Mouse (Mus musculus): ENCODE measurements around the gene Rflna.

Rflna gene

DNA sequence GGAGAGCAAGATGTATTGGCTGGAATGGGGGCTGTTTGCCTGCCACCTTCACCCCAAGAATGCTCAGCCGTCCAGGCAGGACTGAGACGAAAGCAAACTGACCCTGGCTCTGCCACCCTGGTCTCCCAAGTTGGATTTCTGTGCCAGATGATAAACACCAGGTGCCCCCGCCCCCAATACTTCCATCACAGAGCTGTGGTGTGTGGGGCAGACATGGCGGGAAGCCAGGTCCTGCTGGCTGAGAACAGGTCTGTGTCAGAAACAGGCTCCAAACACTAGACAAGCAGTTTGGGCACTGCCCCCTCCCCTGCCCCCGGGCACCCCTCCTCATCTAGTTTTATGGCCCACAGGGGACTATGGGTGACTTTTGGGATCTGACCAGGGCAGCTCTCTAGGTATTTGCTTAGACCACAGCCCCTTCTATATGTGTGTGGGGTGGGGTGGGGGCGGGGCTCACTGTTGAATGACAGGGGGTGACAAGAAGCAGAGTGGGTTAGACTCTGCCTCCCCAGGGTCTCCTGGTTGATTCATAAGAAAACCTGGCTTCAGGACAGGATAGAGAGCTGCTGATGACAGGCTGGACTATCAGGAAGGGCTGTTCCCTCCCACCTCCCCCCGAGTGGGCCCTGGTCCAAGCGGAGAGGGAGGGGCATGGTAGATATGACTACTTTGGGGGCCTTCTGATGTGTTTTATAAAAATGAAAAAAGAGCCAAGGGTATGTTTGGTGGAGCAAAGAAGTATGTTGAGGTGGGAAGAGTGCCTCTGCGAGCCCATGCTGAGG is 3.0 kb downstream of the Rflna start:
- in situ Hi-C loops (cut with MboI, MseI) = loop anchor here (25.0 kb wide), 1 partner anchor 369 kb away; the partner anchor contains the start of gene Atp6v0a2

DNA sequence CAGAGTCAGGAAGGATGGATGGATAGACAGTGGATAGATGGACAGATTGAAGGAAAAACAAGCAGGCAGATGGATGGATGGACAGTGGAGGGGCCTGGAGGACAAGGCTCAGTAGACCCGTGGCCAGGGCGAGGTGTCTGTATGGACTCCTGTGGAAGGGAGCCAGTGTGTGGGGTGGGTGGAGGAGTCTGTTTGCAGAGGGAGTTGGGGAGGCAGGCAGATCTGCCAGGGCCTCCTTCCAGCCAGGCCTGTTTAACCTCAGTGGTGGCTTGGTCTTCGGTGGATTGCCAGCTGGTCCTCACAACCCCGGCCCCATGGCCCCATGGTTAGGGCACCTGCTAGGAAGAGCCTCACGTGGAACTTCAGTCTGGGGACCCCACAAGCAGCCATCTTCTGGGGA is 3.9 kb downstream of the Rflna start:
- in situ Hi-C loops (cut with MboI, MseI) = loop anchor here (25.0 kb wide), 1 partner anchor 370 kb away; the partner anchor contains the start of gene Atp6v0a2

DNA sequence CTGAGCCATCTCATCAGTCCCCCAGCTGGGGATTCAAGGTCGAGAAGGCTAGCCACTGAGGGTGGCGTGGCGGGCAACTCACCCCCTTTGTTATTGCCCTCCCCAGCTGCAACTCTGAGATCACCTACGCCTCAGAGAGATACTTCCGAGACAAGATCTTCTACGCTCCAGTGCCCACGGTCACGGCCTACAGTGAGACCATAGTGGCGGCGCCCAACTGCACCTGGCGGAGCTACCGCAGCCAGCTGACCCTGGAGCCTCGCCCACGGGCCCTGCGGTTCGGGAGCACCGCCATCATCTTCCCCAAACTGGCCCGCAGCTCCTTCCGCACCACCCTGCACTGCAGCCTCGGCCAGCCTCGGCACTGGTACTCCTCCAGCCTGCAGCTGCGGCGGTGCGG is 8.1 kb downstream of the Rflna start:
- in situ Hi-C loops (cut with MboI, MseI) = loop anchor here (5.0 to 25.0 kb wide), 3 partner anchors 59 to 374 kb away; partner anchors contain the start of gene Atp6v0a2

DNA sequence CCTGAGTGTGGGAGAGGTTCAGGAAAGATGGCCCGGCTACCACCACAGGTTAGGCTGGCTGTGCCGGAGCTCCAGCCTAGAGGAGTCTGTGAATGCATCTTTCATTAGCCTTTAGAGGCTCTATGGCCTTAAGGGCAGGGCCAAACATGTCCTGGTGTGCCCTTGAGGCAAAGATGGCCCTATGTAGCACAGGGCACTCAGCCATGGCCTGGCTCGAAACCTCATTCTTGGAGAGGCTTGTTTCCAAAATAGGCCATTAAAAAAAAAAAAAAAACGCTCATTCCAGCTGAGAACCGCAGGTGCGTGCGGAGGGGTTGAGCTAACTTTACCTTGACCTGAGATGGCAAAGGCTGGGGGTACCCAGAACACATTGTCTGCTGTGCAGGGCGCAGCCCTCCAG is 8.6 kb downstream of the Rflna start:
- in situ Hi-C loops (cut with MboI, MseI) = loop anchor here (5.0 to 25.0 kb wide), 3 partner anchors 59 to 374 kb away; partner anchors contain the start of gene Atp6v0a2

DNA sequence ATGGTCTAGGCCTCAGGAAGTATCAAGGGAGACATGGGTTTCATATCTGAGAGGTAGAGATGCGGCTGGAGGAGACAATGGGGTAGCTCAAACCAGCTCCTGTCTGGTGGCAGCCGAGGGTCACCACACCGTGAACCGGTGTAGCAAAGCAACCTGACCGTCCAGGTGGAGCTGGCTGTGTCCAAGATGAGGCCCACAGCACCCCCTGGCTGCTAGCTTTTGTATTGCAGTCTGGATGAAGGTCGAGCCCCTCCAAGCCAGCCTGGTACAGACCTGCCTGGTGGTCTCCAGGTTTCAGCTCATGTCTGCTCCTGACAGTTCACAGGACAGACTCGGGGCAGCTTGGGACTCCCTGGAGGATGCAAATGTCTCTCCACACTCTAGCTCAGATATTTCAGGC is 11.5 kb downstream of the Rflna start:
- in situ Hi-C loops (cut with MboI, MseI) = loop anchor here (5.0 to 25.0 kb wide), 3 partner anchors 62 to 377 kb away; partner anchors contain the start of gene Atp6v0a2

DNA sequence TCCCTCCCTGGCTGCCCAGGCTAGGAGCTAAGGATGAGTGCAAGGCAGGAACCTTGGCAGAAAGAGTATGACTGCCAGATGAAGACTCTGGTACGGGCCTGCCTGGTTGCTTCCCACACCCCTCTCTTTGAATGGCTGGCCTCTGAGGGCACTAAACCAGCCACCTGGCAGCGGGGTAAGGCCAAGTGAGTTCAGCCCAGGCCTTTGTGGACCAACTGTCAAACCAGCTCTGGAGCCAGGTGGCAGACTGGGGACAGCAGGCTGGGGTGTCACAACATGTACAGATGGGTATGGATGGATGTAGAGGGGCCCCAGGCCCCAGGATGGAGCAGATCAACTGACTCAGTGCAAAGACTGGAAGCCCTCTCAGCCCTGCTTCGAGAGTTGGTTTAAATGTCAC is 12.0 kb downstream of the Rflna start:
- in situ Hi-C loops (cut with MboI, MseI) = loop anchor here (25.0 kb wide), 1 partner anchor 378 kb away; the partner anchor contains the start of gene Atp6v0a2

DNA sequence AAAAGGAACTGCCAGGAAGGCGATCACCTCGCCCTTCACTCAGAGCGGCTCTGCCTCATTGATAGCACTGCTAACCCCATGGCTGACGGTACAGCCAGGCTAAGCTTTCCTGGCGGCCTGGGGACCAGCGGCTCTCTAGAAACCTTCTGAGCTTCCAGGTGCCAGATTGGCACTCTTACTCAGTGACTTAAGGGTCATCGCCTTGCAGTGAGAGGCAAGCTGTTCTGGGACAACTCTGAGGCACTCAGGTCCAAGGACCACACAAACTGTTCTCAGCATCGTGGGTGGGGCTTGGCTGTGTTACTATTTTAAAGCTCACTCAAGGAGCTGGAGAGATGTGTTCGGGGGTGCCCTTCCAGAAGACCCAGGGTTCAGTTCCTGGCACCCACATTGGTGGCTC is 12.6 kb downstream of the Rflna start:
- in situ Hi-C loops (cut with MboI, MseI) = loop anchor here (25.0 kb wide), 1 partner anchor 378 kb away; the partner anchor contains the start of gene Atp6v0a2

DNA sequence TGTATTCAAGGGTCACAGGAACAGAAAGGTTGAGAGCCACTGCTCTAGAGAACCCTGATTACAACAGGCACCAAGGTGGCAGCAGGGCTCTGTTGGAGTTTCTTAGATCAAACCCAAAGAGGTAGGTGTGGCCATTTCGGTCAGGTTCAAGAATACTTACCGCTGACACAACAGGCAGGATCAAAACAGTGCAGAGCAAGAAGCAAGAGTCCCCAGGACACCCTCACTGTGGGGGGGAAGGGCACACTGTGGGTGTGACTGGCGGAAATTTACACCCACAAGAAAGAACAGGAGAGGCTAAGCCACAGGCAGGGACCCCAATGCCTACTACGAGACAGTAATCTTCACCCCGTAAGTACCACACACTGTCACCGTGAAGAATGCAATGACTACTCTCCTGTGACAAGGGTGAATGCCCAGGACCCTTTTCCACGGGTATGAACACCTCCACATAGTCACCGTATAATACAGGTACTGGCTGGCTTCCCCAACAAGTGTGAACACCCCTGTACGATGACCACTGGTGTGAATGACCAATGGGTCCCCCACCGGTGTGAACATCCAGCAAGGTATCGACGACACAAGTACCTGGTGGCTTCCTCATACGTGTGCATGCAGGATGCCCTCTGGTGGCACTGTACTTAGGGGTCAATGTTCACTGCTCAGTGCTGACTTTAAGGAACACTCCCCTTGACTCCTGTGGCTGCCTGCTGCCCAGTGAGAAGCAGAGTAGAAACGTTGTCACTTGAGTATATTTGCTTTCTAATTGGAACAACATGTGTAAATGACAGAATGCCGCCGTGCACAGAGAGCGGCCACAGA is 13.6 kb downstream of the Rflna start:
- in situ Hi-C loops (cut with MboI, MseI) = loop anchor here (25.0 kb wide), 1 partner anchor 379 kb away; the partner anchor contains the start of gene Atp6v0a2

DNA sequence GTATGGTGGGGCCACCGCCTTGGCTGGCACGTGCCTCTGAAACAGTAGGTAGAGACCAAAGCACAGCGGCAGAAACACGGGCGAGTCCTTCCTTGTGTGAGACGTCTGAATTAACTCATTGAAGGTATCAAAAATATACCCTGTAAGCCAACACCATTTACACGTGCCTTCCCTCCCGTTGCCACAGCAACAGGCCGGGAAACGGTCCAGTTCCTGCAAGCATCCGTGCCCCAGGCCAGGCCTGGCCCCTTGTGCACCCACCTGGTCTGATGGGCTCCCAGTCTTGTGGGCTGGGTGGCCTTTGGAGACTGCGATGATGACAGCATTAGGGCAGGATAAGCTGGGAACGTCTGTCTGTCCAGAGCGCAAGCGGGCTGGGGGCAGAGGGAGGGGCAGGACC is 14.3 kb downstream of the Rflna start:
- in situ Hi-C loops (cut with MboI, MseI) = loop anchor here (25.0 kb wide), 1 partner anchor 380 kb away; the partner anchor contains the start of gene Atp6v0a2

DNA sequence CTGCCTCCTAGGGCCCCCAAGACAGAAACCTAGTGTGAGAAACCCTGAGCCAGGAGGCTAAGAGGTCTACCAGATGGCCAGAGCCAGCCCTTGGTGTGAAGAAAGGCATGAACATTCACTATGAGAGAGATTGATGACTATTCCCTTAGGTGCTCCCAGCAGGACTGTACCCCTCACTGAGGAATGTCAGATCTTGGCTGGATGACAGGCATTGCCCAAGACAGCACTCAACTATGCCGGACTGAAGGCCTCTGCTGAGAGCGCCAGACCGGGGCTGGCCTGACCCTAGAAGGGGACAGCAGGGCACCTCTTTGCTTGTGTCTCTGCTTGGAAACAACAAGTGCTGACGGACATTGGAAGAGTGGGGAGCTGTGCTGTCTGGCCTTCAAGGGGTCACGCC is 16.1 kb downstream of the Rflna start:
- in situ Hi-C loops (cut with MboI, MseI) = loop anchor here (25.0 kb wide), 1 partner anchor 382 kb away; the partner anchor contains the start of gene Atp6v0a2

DNA sequence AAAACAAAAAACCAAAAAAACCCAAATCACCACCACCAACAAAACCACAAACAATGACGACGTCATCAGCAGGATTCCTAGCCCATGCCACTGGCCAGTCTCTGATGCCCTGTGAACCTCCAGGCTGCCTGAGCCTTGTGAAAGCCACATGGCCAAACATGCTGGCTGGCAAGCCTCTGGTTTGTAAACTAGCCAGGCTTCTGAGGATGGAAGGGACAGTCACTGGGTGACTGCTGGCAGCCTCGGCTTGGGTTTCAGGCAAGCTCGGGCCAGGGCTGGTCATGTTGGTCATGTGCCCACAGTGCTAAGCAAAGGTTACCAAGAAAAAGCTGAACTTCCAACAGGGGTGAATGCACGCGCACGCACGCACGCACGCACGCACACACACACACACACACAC is 18.3 kb downstream of the Rflna start:
- in situ Hi-C loops (cut with MboI, MseI) = loop anchor here (25.0 kb wide), 1 partner anchor 384 kb away; the partner anchor contains the start of gene Atp6v0a2

DNA sequence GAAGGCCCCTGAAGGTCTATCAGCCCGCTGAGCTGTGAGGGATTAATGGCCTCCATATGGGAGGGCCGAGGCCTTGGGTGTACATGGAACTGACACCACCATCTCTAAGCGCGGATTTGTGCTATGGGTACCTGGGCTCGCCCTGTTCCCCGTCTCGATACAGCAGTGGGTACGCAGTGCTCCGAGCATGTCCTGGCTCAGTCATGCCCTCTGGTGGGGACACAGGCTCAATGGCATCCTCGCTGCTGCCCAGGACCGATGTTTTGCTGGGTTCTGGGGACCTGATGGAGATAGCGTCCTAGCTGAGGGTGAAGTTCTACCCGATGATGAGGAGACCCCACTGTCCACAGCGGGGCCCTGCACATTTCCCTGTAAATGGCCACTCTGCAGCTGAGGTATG is 21.0 kb downstream of the Rflna start:
- in situ Hi-C loops (cut with MboI, MseI) = loop anchor here (25.0 kb wide), 1 partner anchor 387 kb away; the partner anchor contains the start of gene Atp6v0a2

DNA sequence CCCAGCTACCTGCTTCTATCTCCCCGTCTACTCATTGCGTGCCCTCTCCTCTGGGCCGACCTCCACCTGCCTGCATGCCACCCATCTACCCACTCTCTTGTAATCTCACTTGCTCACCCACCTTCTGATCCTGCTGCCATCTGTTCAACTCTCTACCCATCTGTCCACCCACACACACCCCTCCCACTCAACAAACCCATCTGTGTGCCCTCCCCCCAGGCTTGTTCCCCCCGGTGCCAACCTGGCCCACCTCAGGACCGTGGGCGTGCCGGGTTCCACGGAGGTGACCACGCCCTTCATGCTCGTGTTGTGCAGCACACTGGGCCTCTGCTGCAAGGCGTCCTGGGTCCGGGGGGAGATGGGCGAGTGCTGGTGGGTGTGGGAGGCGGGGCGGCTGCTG is 25.4 kb downstream of the Rflna start:
- in situ Hi-C loops (cut with MboI, MseI) = no loop called here

DNA sequence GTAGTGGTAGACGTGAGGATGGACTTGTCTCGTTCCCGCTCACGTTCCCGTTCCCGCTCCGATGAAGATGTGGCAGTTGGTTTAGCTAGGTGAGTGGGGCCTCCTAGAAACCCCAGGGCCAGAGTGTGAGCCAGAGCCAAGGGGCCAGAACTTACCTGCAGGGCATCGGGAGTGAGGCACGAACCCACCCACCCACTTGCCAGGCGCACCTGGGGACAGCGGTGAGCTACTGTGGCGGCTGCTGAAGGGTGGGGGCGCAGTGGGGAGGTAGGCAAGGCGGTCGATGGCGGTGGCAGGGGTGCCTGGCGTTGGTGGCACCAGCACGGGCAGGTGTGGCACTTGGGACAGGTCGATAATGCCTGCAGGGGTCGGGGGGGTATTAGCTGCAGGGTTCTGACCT is 25.9 kb downstream of the Rflna start:
- in situ Hi-C loops (cut with MboI, MseI) = no loop called here

DNA sequence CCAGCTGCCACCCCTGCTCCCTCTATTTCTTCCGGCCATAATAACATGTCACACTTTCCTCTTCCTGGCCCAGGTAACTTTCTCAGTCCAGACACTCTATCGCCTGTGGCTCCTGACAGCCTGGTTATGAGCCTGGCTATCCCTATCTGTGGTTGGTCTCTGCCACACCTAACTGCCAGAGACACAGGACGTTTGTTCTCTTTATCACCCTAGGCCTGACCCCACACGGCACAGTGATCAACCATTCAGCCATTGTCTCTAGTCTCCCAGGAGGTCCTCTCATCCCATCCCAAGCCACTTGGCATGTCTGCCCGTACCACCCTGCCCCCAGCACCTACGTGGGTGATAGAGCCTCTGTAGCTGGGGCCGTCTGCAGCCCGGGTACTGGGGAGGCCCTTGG is 33.5 kb downstream of the Rflna start:
- in situ Hi-C loops (cut with MboI, MseI) = no loop called here

DNA sequence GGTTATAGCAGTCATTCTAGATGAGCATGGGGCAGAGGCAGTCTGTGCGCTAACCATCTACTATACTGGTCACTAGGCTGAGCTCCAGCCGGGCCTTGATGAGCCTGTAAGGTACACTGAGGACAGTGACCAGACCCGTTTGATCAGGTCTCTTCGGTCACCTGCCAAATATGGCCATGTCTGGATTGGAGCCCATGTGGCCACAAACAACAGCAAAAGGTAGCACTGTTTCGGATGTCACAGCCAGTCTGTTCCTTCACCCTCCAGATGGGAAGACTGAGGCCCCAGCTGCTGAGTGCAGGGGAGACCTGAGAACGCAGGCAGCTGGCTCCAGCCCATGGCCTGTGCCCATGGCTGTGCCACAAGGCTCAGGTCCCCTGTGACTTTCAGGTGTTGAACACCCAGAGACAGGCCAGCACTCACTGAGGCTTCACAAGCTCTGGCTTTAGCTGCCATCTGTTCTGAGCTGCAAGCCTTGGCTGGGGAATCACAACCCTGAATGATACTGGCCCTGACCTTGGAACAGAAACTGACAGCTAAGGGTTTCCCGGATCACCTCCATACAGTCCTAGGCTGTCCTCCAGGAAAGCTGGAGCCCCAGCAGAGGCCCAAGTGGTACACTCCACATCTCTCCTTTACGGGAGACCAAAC is 36.5 kb downstream of the Rflna start:
- in situ Hi-C loops (cut with MboI, MseI) = no loop called here

DNA sequence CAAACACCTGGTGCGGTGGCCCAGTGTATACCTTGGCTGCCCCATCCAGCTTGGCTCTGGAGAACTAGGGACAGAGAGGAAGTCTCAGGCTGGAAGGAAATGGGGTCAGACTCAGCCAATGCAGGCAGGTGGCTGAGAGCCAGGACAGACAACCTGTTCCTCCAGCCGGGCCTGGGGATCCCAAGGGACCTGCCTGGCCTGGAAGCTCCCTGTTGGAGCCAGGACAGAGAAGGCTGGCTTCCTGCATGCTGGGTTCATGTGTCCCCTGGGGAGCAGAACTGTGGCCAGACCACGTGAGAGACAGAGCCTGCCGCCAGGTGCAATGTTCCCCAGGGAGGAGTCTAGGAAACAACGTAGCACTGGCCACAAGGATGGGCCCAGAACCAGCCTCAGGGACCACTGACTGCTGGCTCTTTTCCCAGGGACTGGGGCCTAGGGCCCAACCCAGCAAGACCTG is 37.1 kb downstream of the Rflna start:
- in situ Hi-C loops (cut with MboI, MseI) = no loop called here

DNA sequence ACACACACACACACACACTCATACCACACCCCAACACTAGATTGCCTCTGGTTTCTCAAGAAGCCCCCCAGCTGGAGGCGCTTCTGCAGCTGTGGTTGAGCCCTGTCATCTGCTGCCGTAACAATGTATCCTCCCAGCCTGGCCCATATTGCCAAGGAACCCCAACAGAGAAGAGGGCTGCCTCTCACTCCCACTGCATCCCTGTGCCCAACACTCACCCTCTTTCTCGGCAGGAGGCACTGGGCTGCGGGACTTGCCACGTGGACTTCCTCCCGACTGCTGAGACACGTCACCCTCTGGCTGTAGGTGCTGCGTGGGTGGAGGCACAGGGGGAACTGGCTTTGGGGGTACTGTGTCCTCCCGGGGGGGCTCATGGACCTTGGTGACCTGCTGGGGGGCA is 38.6 kb downstream of the Rflna start:
- in situ Hi-C loops (cut with MboI, MseI) = no loop called here

DNA sequence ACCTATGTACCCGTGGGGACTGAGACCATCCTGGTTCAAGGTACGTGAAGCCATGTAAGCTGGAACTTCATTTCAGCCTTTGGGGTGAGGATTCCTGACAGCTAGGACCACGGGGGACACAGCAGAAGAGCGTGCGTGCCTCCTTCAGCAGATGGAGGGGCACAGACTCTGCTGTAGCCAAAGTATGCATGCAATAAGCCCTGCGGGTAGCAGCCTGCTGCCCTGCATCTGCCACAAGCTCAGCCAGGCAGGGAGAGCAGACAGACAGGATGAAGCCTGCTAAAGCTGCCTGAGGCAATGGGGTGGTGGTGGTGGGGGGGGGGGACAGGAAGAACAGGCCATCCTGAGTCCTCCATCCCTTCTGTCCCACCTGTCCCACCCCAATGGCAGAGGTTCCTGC is 40.4 kb downstream of the Rflna start:
- in situ Hi-C loops (cut with MboI, MseI) = no loop called here

DNA sequence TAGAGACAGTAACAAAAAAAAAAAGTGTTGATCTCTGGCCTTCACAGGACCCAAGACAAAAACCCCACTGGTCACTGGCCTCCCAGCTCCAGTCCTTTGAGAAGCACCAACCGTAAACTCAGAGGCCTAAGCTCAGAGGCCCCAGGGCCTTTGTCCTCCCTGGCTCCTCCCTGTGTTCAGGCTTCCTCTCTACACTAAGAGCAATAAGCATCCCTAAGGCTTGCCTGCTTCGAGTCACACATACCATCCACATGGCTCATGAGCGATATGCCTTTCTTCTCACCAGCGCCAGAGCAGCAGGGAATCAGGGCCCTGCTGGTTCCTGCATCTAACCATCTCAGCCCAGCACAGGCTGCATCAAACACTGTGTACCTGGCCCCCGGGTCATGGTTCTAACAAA is 42.2 kb downstream of the Rflna start:
- in situ Hi-C loops (cut with MboI, MseI) = no loop called here

DNA sequence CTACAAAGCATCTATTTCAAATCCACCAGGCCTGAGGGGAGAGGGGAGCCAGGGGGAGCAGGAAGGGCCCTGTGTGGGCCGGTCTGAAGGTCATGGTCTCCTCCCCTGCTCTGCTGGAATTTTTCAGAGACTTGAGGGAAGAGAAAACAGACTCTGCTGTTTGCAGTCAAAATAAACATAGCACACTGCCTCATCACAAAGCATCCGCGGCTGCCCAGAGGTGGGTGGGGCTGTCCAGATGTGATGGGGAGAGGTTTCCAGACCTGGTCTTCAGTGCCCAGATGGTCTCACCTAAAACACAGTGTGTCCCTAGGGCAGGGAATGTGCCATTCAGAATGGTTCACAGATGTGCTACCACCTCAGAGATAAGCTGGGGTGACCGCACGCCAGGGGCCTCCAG is 43.4 kb downstream of the Rflna start:
- in situ Hi-C loops (cut with MboI, MseI) = no loop called here
